Mouse (Mus musculus) neural tube, embryonic 13.5 days (tissue): Measurements from ENCODE around the gene Apex2. TPM values are rescaled to one million over a fixed set of nuclear protein-coding genes. Genes with fewer than 3 reads are reported as not detected.

Experiments used
- ATAC-seq: fragments of 200-750 bp; cut with Nextera tagmentation; 2 replicates; pipeline ENCODE4 v1.8.0; 2017; ENCODE audit warnings: low read depth, mild to moderate bottlenecking, moderate TSS enrichment, moderate library complexity
- H3K27ac ChIP-seq: fragments of 300-500 bp; sonication (generic); replicated peaks from 2 replicates; pipeline ENCODE4 v1.5.1; 2015; ENCODE audit warnings: moderate library complexity, mild to moderate bottlenecking, inconsistent platforms
- H3K27me3 ChIP-seq: fragments of 300-500 bp; sonication (generic); 2 replicates; pipeline ENCODE4 v1.6.1; 2015; ENCODE audit warnings: mild to moderate bottlenecking, inconsistent platforms
- H3K36me3 ChIP-seq: fragments of 300-500 bp; sonication (generic); 2 replicates; pipeline ENCODE4 v1.6.1; 2015; ENCODE audit warnings: mild to moderate bottlenecking, inconsistent platforms
- H3K4me1 ChIP-seq: fragments of 300-500 bp; sonication (generic); replicated peaks from 2 replicates; pipeline ENCODE4 v1.6.1; 2015; ENCODE audit warnings: inconsistent platforms
- H3K4me2 ChIP-seq: fragments of 300-500 bp; sonication (generic); 2 replicates; pipeline ENCODE4 v1.6.1; 2015; ENCODE audit warnings: inconsistent platforms, mild to moderate bottlenecking, moderate library complexity
- H3K4me3 ChIP-seq: fragments of 300-500 bp; sonication (generic); 2 replicates; pipeline ENCODE4 v1.5.1; 2015; ENCODE audit warnings: mild to moderate bottlenecking, inconsistent platforms
- H3K9ac ChIP-seq: fragments of 300-500 bp; sonication (generic); 2 replicates; pipeline ENCODE4 v1.6.1; 2015; ENCODE audit warnings: moderate library complexity, mild to moderate bottlenecking, inconsistent platforms
- H3K9me3 ChIP-seq: fragments of 300-500 bp; sonication (generic); 2 replicates; pipeline ENCODE4 v1.6.1; 2016; ENCODE audit warnings: inconsistent platforms
- WGBS: fragments of 180-500 bp; shearing (Covaris S2); methylation state at CpG from one replicate; pipeline ENCODE4 v1.1.7; 2015; 5-methylcytosine and 5-hydroxymethylcytosine counted together
- microRNA-seq: library from miRNA; unstranded; fragments of <30 nt; microRNA quantifications from one replicate; pipeline ENCODE4, GENCODE M21; 2016
- polyA plus RNA-seq: library from polyadenylated mRNA; unstranded; fragments of >200 nt; fragmentation: Nextera tagmentation; extraction: Ambion mirVana; gene quantifications from 2 replicates; pipeline ENCODE4 v1.2.1, GENCODE M21; 2015

Gene Apex2
- polyA plus RNA-seq, 1 experiment from 2014 or later = 18.2 TPM

GRCm38 (mm10) chrX:150477854-150478780, 111.6 kb downstream of the Apex2 start:
- Histone ChIP-seq H3K9me3 (no peaks in the 10 kb centered on the region), H3K27ac (peak overlapping the region; percentile 92), H3K36me3 (no peaks in the 10 kb centered on the region), H3K4me2 (peak overlapping the region; percentile 25; the same call in 1 of the 2 replicates), H3K27me3 (no peaks in the 10 kb centered on the region), H3K4me3 (peak overlapping the region; percentile 47), H3K9ac (peak overlapping the region; percentile 68), H3K4me1 (no peaks in the 10 kb centered on the region; the same call in 1 of the 2 replicates)
- 1% methylated on average over 34 of the region's 34 CpGs for WGBS
- ATAC-seq = peak; percentile 98

DNA sequence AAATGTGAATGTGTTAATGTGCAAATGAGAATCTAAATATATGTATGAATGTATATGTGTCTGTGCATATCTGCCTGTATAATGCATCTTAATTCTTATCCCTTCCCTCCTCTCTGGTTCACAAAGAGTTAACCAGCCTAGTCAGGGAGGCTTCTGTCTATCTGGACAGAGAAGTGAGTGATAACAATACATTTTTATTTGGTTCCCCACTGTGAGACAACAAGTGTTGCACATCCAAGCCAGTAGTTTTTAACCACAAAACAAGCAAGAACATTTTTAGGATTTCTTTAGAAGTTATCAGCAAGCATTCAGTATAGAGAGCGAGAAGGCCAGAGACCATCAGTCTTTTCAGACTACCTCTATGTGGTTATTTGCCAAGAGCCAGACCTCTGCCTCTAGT, 118.3 kb downstream of the Apex2 start:
- Histone ChIP-seq H3K4me3 (no peak overlapping the region), H3K9ac (no peak overlapping the region), H3K4me2 (no peak overlapping the region), H3K27ac (no peak overlapping the region), H3K27me3 (no peaks in the 10 kb centered on the region), H3K9me3 (no peaks in the 10 kb centered on the region), H3K36me3 (no peaks in the 10 kb centered on the region), H3K4me1 (no peaks in the 10 kb centered on the region)
- WGBS = 48% methylated on average over 1 of the region's 1 CpGs
- no peak for ATAC-seq

Small RNA genes lying within 50 kb of the gene (microRNA-seq; reads per million reads assigned to microRNA genes)
- gene Mir3620 = not detected

Other genes starting within 250 kb of the Apex2 start
- gene Tmem29, start 130.7 kb downstream of the Apex2 start, polyA plus RNA-seq = 68.8 and 76.4 TPM in 2 replicates
- 20.9 and 25.3 TPM in 2 replicates for gene Alas2, start 42.5 kb downstream of the Apex2 start, polyA plus RNA-seq
- gene Pfkfb1, start 1.6 kb downstream of the Apex2 start, polyA plus RNA-seq = 3.0 and 3.6 TPM in 2 replicates
- gene Tro, start 67.7 kb upstream of the Apex2 start, polyA plus RNA-seq = 57.2 and 58.9 TPM in 2 replicates
- 408 and 440 TPM in 2 replicates for gene Maged2, start 224.5 kb upstream of the Apex2 start, polyA plus RNA-seq